Mouse (Mus musculus) embryonic facial prominence, embryonic 14.5 days (tissue): ENCODE measurements at regions not wholly inside any gene's neighbourhood (a gene's known extent, or its start where the extent isn't known, plus 50 kb on each side); places are given as distances from the start of the nearest gene placed in this dataset.

Source experiments
- ATAC-seq: fragments of 200-750 bp; cut with Nextera tagmentation; 2 replicates; pipeline ENCODE4 v1.8.0; 2017; ENCODE audit warnings: low read depth, moderate number of reproducible peaks, moderate TSS enrichment
- DNase-seq: peaks from one replicate; pipeline ENCODE4 v3.0.0-alpha.2; 2015; ENCODE audit warnings: low spot score
- H3K27ac ChIP-seq: fragments of 300-500 bp; sonication (generic); replicated peaks from 2 replicates; pipeline ENCODE4 v1.5.1; 2014; ENCODE audit warnings: low read depth, mild to moderate bottlenecking, low read length, moderate library complexity
- H3K27me3 ChIP-seq: fragments of 300-500 bp; sonication (generic); replicated peaks from 2 replicates; pipeline ENCODE4 v1.6.1; 2014; ENCODE audit warnings: low read length; ENCODE audit not compliant: control insufficient read depth, insufficient read depth
- H3K36me3 ChIP-seq: fragments of 300-500 bp; sonication (generic); 2 replicates; pipeline ENCODE4 v1.6.1; 2014; ENCODE audit warnings: low read length, mixed read lengths; ENCODE audit not compliant: control insufficient read depth, insufficient read depth
- H3K4me1 ChIP-seq: fragments of 300-500 bp; sonication (generic); 2 replicates; pipeline ENCODE4 v1.6.1; 2014; ENCODE audit warnings: antibody characterized with exemption, low read length; ENCODE audit not compliant: control insufficient read depth, insufficient read depth
- H3K4me2 ChIP-seq: fragments of 300-500 bp; sonication (generic); 2 replicates; pipeline ENCODE4 v1.6.1; 2014; ENCODE audit warnings: low read depth, mild to moderate bottlenecking, low read length, moderate library complexity, mixed read lengths
- H3K4me3 ChIP-seq: fragments of 300-500 bp; sonication (generic); 2 replicates; pipeline ENCODE4 v1.5.1; 2014; ENCODE audit warnings: low read depth, mild to moderate bottlenecking, low read length
- H3K9ac ChIP-seq: fragments of 300-500 bp; sonication (generic); 2 replicates; pipeline ENCODE4 v1.6.1; 2014; ENCODE audit warnings: low read depth, mild to moderate bottlenecking, low read length, moderate library complexity, mixed read lengths
- H3K9me3 ChIP-seq: fragments of 300-500 bp; sonication (generic); 2 replicates; pipeline ENCODE4 v1.6.1; 2016; ENCODE audit warnings: low read length; ENCODE audit not compliant: control insufficient read depth
- WGBS: fragments of 180-500 bp; shearing (Covaris S2); extraction: QIAGEN DNeasy Blood & Tissue Kit; methylation state at CpG from one replicate; pipeline ENCODE4 v1.1.7; 2014; 5-methylcytosine and 5-hydroxymethylcytosine counted together

DNA sequence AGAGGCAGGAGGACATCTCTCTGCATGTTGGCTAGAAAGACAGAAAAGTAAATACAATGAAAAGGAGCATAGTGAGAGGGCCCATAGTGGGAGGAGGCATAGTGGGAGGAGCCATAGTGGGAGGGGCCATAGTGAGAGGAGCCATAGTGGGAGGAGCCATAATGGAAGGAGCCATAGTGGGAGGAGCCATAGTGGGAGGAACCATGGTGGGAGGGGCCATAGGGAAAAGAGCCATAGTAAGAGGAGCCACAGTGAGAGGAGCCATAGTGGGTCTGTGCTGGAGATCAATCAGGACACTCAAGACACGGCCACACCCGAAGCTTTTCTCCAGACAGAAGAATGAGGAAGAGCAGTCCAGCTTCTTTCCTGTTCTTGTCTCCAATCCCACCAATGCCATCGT is 58.0 kb upstream of the Ahr start:
- Histone ChIP-seq H3K9me3 (0 out of 2 replicates have a peak, but pooled peaks cover 4% of the 10 kb centered on the region), H3K27me3 (no peaks in the 10 kb centered on the region), H3K36me3 (no peaks in the 10 kb centered on the region), H3K4me2 (no peak overlapping the region), H3K4me3 (no peak overlapping the region), H3K9ac (no peak overlapping the region), H3K27ac (no peak overlapping the region), H3K4me1 (no peaks in the 10 kb centered on the region)
- DNase-seq: no peak
- 87% methylated on average over 3 of the region's 3 CpGs for WGBS
- no peak for ATAC-seq
